Mouse (Mus musculus) hindbrain, embryonic 15.5 days (tissue): ENCODE data around the gene Cd180. TPM values are rescaled to one million over a fixed set of nuclear protein-coding genes. Genes with fewer than 3 reads are reported as not detected.
"Not testable (repeated sequence)": the region's sequence is repeated elsewhere in the genome, so short reads cannot be mapped to it uniquely, and the experiment has no call there.

Experiments
- ATAC-seq: fragments of 200-750 bp; cut with Nextera tagmentation; 2 replicates; pipeline ENCODE4 v1.8.0; 2017; ENCODE audit warnings: low read depth, moderate number of reproducible peaks, moderate TSS enrichment; ENCODE audit not compliant: low FRiP score
- H3K27ac ChIP-seq: fragments of 300-500 bp; sonication (generic); replicated peaks from 2 replicates; pipeline ENCODE4 v1.5.1; 2015; ENCODE audit warnings: mild to moderate bottlenecking, inconsistent platforms
- H3K27me3 ChIP-seq: fragments of 300-500 bp; sonication (generic); 2 replicates; pipeline ENCODE4 v1.6.1; 2015; ENCODE audit warnings: control low read depth, inconsistent platforms
- H3K36me3 ChIP-seq: fragments of 300-500 bp; sonication (generic); 2 replicates; pipeline ENCODE4 v1.6.1; 2015; ENCODE audit warnings: control low read depth, inconsistent platforms
- H3K4me1 ChIP-seq: fragments of 300-500 bp; sonication (generic); replicated peaks from 2 replicates; pipeline ENCODE4 v1.6.1; 2015; ENCODE audit warnings: control low read depth, inconsistent platforms
- H3K4me2 ChIP-seq: fragments of 300-500 bp; sonication (generic); 2 replicates; pipeline ENCODE4 v1.6.1; 2015; ENCODE audit warnings: moderate library complexity, mild to moderate bottlenecking, inconsistent platforms
- H3K4me3 ChIP-seq: fragments of 300-500 bp; sonication (generic); 2 replicates; pipeline ENCODE4 v1.5.1; 2015; ENCODE audit warnings: mild to moderate bottlenecking, inconsistent platforms
- H3K9ac ChIP-seq: fragments of 300-500 bp; sonication (generic); 2 replicates; pipeline ENCODE4 v1.6.1; 2015; ENCODE audit warnings: inconsistent platforms
- H3K9me3 ChIP-seq: fragments of 300-500 bp; sonication (generic); 2 replicates; pipeline ENCODE4 v1.6.1; 2016; ENCODE audit warnings: control low read depth, inconsistent platforms
- WGBS: fragments of 180-500 bp; shearing (Covaris S2); methylation state at CpG from one replicate; pipeline ENCODE4 v1.1.7; 2015; 5-methylcytosine and 5-hydroxymethylcytosine counted together
- polyA plus RNA-seq: library from polyadenylated mRNA; unstranded; fragments of >200 nt; fragmentation: Nextera tagmentation; extraction: Ambion mirVana; gene quantifications from 2 replicates; pipeline ENCODE4 v1.2.1, GENCODE M21; 2015

The Cd180 gene
- polyA plus RNA-seq, 1 experiment from 2014 or later: 0.54 TPM

DNA sequence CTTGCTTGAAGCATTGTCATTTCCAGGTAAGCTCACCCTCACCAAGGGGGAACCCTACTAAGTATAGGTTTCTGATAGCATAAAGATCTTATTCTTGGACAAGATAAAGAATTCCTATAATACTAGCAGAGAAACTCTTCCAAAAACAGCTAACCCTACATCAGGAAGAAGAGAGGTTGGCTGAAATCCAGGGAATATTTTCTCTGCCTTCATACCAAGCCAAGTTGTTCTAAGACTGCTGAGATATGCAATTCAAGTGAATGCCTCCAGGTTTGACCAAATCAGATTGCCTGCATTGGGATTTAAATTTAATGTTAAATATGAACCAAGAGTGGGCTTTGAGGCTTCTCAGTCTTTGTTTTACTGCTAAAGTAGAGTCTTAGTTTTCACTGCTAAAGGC lies 32.1 kb downstream of the Cd180 start:
- Histone ChIP-seq H3K9ac (no peak overlapping the region), H3K27ac (no peak overlapping the region), H3K9me3 (no peaks in the 10 kb centered on the region), H3K4me1 (no peaks in the 10 kb centered on the region), H3K4me3 (no peak overlapping the region), H3K27me3 (no peaks in the 10 kb centered on the region), H3K4me2 (no peak overlapping the region), H3K36me3 (no peaks in the 10 kb centered on the region)
- no peak for ATAC-seq

- no peaks in the 10 kb centered on the region for H3K9me3 ChIP-seq
Observed at GRCm38 (mm10) chr13:102725906-102726305, 32.5 kb downstream of the Cd180 start.

DNA sequence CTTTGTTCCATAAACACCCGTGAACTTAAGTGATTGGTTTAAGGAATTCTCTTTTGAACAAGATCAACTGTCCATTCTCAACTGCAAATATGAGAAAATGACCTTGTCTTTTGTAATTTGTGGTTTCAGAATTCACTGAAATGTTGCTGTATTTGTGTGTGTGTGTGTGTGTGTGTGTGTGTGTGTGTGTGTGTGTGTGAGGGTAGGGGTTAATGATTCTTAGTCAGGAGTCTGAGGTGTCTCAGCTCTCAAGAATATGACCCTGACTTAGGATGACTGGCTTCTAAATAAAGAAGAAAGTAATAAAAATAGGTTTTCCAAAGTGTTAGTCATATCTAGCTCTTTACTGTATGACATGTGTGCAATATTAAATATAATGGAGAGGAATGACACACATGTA lies 33.5 kb downstream of the Cd180 start:
- H3K27ac ChIP-seq: no peak overlapping the region
- no peak overlapping the region for H3K9ac ChIP-seq
- no peak for ATAC-seq
- no peaks in the 10 kb centered on the region for H3K36me3 ChIP-seq
- 89% methylated on average over 1 of the region's 1 CpGs for whole genome bisulfite sequencing
- H3K27me3 ChIP-seq: no peaks in the 10 kb centered on the region
- H3K9me3 ChIP-seq: no peaks in the 10 kb centered on the region
- no peaks in the 10 kb centered on the region for H3K4me1 ChIP-seq
- no peak overlapping the region for H3K4me3 ChIP-seq
- H3K4me2 ChIP-seq: no peak overlapping the region

More at GRCm38 (mm10) chr13:102725906-102726305, 32.5 kb downstream of the Cd180 start:
- Histone ChIP-seq H3K27ac (no peak overlapping the region), H3K4me3 (no peak overlapping the region), H3K27me3 (no peaks in the 10 kb centered on the region), H3K36me3 (no peaks in the 10 kb centered on the region), H3K4me2 (no peak overlapping the region), H3K9ac (no peak overlapping the region), H3K4me1 (no peaks in the 10 kb centered on the region)
- ATAC-seq: no peak
- 90% methylated on average over 2 of the region's 2 CpGs for whole genome bisulfite sequencing

GRCm38 (mm10) chr13:102728035-102728434 lies 34.7 kb downstream of the Cd180 start:
- ATAC-seq: no peak
- Histone ChIP-seq H3K4me1 (no peaks in the 10 kb centered on the region), H3K27ac (no peak overlapping the region), H3K27me3 (no peaks in the 10 kb centered on the region), H3K36me3 (no peaks in the 10 kb centered on the region), H3K4me2 (no peak overlapping the region), H3K4me3 (no peak overlapping the region), H3K9me3 (no peaks in the 10 kb centered on the region), H3K9ac (no peak overlapping the region)
- WGBS: 78% methylated on average over 3 of the region's 3 CpGs

- ATAC-seq, H3K9ac ChIP-seq, H3K27me3 ChIP-seq, H3K27ac ChIP-seq, H3K4me2 ChIP-seq, H3K36me3 ChIP-seq, H3K9me3 ChIP-seq, H3K4me1 ChIP-seq, H3K4me3 ChIP-seq: not testable (repeated sequence)
- 72% methylated on average over 7 of the region's 7 CpGs for WGBS
Observed at GRCm38 (mm10) chr13:102728951-102729350, 35.6 kb downstream of the Cd180 start.

GRCm38 (mm10) chr13:102733063-102733462 lies 39.7 kb downstream of the Cd180 start:
- H3K36me3 ChIP-seq: 0 out of 2 replicates have a peak, but pooled peaks cover 5% of the 10 kb centered on the region
- H3K9me3 ChIP-seq: no peaks in the 10 kb centered on the region
- WGBS: 49% methylated on average over 2 of the region's 2 CpGs
- H3K9ac ChIP-seq: no peak overlapping the region
- H3K4me3 ChIP-seq: no peak overlapping the region
- no peaks in the 10 kb centered on the region for H3K4me1 ChIP-seq
- H3K27ac ChIP-seq: no peak overlapping the region
- no peak overlapping the region for H3K4me2 ChIP-seq
- no peak for ATAC-seq
- H3K27me3 ChIP-seq: no peaks in the 10 kb centered on the region

DNA sequence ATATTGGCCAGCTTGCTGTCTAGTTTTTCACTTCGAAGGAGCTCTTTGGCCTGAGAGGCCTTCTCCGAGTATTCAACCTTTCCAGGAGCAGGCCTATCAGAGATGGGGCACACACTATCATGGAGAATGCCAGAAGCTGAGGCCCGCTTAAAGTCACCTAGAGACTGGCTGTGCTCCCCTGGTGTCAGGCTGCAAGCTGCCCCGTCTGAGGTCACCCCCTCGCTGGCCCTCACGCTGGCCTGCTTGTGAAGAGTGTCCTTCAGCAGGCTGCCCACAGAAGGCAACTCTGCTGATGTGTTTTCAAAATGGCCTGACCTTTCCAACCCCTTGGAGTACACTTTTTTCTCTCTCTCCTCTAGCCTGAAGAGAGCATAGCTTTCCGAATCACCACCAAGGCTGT lies 44.5 kb downstream of the Cd180 start:
- Histone ChIP-seq H3K4me2 (no peak overlapping the region), H3K27ac (no peak overlapping the region), H3K9ac (no peak overlapping the region), H3K4me1 (no peaks in the 10 kb centered on the region), H3K36me3 (0 out of 2 replicates have a peak, but pooled peaks cover 9% of the 10 kb centered on the region), H3K9me3 (no peaks in the 10 kb centered on the region), H3K27me3 (no peaks in the 10 kb centered on the region), H3K4me3 (no peak overlapping the region)
- 93% methylated on average over 7 of the region's 7 CpGs for WGBS
- no peak for ATAC-seq

- no peak for ATAC-seq
- H3K9me3 ChIP-seq: no peaks in the 10 kb centered on the region
- H3K4me1 ChIP-seq: no peaks in the 10 kb centered on the region
- no peak overlapping the region for H3K27ac ChIP-seq
- H3K9ac ChIP-seq: no peak overlapping the region
- H3K36me3 ChIP-seq: 0 out of 2 replicates have a peak, but pooled peaks cover 9% of the 10 kb centered on the region
- H3K27me3 ChIP-seq: no peaks in the 10 kb centered on the region
- 93% methylated on average over 13 of the region's 13 CpGs for WGBS
- no peak overlapping the region for H3K4me3 ChIP-seq
- no peak overlapping the region for H3K4me2 ChIP-seq
Observed at GRCm38 (mm10) chr13:102739720-102740535, 46.6 kb downstream of the Cd180 start.

GRCm38 (mm10) chr13:102744481-102745269 lies 51.3 kb downstream of the Cd180 start:
- H3K9me3 ChIP-seq: no peaks in the 10 kb centered on the region
- ATAC-seq: no peak
- H3K4me2 ChIP-seq: no peak overlapping the region
- H3K4me1 ChIP-seq: peaks cover 4% of the 10 kb centered on the region; the same call in 1 of the 2 replicates
- 73% methylated on average over 9 of the region's 9 CpGs for WGBS
- no peak overlapping the region for H3K4me3 ChIP-seq
- H3K9ac ChIP-seq: no peak overlapping the region
- no peaks in the 10 kb centered on the region for H3K36me3 ChIP-seq
- no peaks in the 10 kb centered on the region for H3K27me3 ChIP-seq
- H3K27ac ChIP-seq: no peak overlapping the region

DNA sequence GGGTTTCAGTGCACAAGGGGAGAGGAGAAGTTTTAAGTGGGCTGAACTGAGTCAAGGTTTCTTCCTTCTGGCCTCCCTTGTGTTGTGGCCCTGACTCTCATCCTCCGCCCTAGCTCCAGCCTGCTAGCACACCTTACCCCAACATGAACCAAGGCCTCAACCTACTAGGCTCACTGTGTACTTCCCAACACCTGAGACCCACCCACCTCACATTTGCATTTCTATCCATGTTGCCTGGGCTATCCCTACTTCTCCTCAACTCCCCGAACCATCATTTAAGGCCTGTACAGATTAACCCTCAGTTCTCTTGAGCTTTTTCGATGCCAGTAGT lies 51.9 kb downstream of the Cd180 start:
- Histone ChIP-seq H3K27ac (no peak overlapping the region), H3K4me1 (peaks cover 7% of the 10 kb centered on the region; the same call in 1 of the 2 replicates), H3K36me3 (no peaks in the 10 kb centered on the region), H3K4me3 (no peak overlapping the region), H3K9me3 (no peaks in the 10 kb centered on the region), H3K4me2 (no peak overlapping the region), H3K27me3 (no peaks in the 10 kb centered on the region), H3K9ac (no peak overlapping the region)
- no peak for ATAC-seq
- WGBS: 94% methylated on average over 3 of the region's 3 CpGs

DNA sequence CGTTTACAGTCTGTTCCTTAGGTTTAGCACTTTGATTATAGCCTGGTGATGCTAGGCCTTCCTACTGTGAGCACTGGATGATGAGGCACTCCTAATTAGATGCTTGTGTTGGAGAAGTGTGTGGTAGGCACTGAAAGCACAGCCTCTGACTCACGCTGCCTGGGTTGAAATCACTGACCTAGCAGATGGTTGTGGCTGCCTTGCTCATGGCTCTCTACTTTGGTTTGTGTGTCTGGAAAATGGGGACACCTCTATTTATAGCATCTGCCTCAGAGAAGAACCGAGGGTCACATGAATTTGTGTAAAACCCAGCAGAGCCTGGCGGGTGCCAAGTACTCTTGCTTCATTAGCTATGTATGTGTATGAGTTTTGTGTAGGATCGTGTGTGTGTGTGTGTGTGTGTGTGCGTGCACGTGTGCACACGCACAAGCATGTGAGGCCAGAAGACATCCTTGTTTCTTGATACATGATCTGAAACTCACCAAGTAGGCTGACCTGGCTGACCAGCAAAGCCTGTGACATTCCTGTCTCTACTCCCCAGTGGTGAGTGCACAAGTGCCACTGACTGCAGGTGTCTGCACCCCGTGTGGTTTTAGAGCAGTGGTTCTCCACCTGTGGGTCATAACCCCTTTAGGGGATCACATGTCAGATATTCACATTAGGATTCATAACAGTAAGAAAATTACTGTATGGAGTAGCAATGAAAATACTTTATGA lies 52.4 kb downstream of the Cd180 start:
- H3K27me3 ChIP-seq: no peaks in the 10 kb centered on the region
- H3K4me1 ChIP-seq: peaks cover 7% of the 10 kb centered on the region; the same call in 1 of the 2 replicates
- WGBS: 84% methylated on average over 9 of the region's 9 CpGs

More for the DNA sequence above, 52.4 kb downstream of the Cd180 start:
- no peak overlapping the region for H3K4me2 ChIP-seq
- H3K27ac ChIP-seq: no peak overlapping the region
- no peak overlapping the region for H3K9ac ChIP-seq
- H3K36me3 ChIP-seq: no peaks in the 10 kb centered on the region
- H3K9me3 ChIP-seq: no peaks in the 10 kb centered on the region
- no peak for ATAC-seq
- no peak overlapping the region for H3K4me3 ChIP-seq
